Mouse (Mus musculus) stomach, embryonic 15.5 days (tissue): ENCODE measurements around the gene Rela. TPM values are rescaled to one million over a fixed set of nuclear protein-coding genes. Genes with fewer than 3 reads are reported as not detected.

Experiments used
- ATAC-seq: fragments of 200-750 bp; cut with Nextera tagmentation; 2 replicates; pipeline ENCODE4 v1.8.0; 2017; ENCODE audit warnings: low read depth, moderate number of reproducible peaks, moderate TSS enrichment; ENCODE audit not compliant: insufficient read depth, low FRiP score
- H3K27ac ChIP-seq: fragments of 300-500 bp; sonication (generic); 2 replicates; pipeline ENCODE4 v1.5.1; 2015; ENCODE audit warnings: mild to moderate bottlenecking, inconsistent platforms
- H3K27me3 ChIP-seq: fragments of 300-500 bp; sonication (generic); replicated peaks from 2 replicates; pipeline ENCODE4 v1.6.1; 2015; ENCODE audit warnings: inconsistent platforms
- H3K36me3 ChIP-seq: fragments of 300-500 bp; sonication (generic); 2 replicates; pipeline ENCODE4 v1.6.1; 2015; ENCODE audit warnings: inconsistent platforms
- H3K4me1 ChIP-seq: fragments of 300-500 bp; sonication (generic); 2 replicates; pipeline ENCODE4 v1.6.1; 2015; ENCODE audit warnings: inconsistent platforms
- H3K4me2 ChIP-seq: fragments of 300-500 bp; sonication (generic); 2 replicates; pipeline ENCODE4 v1.6.1; 2015; ENCODE audit warnings: mild to moderate bottlenecking, inconsistent platforms
- H3K4me3 ChIP-seq: fragments of 300-500 bp; sonication (generic); replicated peaks from 2 replicates; pipeline ENCODE4 v1.5.1; 2015; ENCODE audit warnings: inconsistent platforms
- H3K9ac ChIP-seq: fragments of 300-500 bp; sonication (generic); 2 replicates; pipeline ENCODE4 v1.6.1; 2015; ENCODE audit warnings: inconsistent platforms
- H3K9me3 ChIP-seq: fragments of 300-500 bp; sonication (generic); 2 replicates; pipeline ENCODE4 v1.6.1; 2016; ENCODE audit warnings: inconsistent platforms
- WGBS: fragments of 180-500 bp; shearing (Covaris S2); methylation state at CpG from one replicate; pipeline ENCODE4 v1.1.7; 2015; 5-methylcytosine and 5-hydroxymethylcytosine counted together
- polyA plus RNA-seq: library from polyadenylated mRNA; unstranded; fragments of >200 nt; fragmentation: Nextera tagmentation; extraction: Ambion mirVana; gene quantifications from 2 replicates; pipeline ENCODE4 v1.2.1, GENCODE M21; 2015

Gene Rela
- polyA plus RNA-seq, 1 experiment from 2014 or later: 43.5 TPM

DNA sequence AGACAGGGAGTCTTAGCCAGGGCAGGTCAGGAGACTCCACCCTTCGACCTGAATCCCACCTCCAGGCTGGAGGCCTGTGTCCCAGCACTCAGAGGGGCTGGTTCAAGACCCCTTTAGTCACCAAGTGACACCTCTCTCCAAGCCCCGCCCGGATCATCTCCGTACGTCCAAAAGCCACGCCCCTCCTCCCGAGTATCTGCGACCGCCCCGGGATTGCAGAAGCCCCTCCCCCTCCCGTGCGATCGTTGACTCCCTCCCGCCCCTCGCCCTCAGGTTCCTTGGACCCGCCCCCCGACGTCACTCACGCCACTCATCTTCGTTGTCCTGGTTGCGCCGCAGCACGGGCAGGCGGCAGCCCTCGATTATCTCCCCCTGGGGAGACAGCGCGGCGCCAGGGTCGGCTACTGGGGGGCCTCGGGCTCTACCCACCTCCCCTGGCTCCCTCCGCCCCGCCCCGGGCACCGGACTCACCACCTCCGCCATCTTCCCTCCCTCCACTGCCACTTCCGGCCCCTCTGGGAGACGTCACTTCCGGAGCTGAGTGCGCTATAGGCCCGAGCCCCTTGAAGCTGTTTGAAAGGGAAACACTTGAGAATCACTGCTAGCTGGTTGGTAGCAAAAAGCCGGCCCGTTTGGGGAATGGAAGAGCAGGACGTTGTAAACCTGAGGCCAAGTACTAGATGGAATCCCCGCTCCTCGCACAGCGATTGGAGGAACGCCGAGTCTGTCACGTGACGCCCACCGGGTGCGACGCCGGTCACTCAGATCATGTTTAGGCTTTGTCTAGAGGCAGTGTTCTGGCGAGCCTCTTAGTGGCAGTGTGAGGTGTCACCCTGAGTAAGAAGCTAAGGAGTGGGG is 27.5 kb upstream of the Rela start, which contains the start of gene Kat5:
Gene Kat5, minus strand, starts transcription at position 691 of the 858 bp plus-strand sequence.
- H3K36me3 ChIP-seq: peaks cover 37% of the 10 kb centered on the region
- WGBS: under 1% methylated on average over 54 of the region's 55 CpGs
- H3K4me1 ChIP-seq: peaks cover 18% of the 10 kb centered on the region
- peak; percentile 89 for ATAC-seq
- peak within 1 kb of the TSS; percentile 82 for H3K4me2 ChIP-seq
- no peaks in the 10 kb centered on the region for H3K9me3 ChIP-seq
- H3K27me3 ChIP-seq: no peaks in the 10 kb centered on the region
- H3K9ac ChIP-seq: peak within 1 kb of the TSS; percentile 84
- H3K4me3 ChIP-seq: peak within 1 kb of the TSS; percentile 79
- peak within 1 kb of the TSS; percentile 98 for H3K27ac ChIP-seq

DNA sequence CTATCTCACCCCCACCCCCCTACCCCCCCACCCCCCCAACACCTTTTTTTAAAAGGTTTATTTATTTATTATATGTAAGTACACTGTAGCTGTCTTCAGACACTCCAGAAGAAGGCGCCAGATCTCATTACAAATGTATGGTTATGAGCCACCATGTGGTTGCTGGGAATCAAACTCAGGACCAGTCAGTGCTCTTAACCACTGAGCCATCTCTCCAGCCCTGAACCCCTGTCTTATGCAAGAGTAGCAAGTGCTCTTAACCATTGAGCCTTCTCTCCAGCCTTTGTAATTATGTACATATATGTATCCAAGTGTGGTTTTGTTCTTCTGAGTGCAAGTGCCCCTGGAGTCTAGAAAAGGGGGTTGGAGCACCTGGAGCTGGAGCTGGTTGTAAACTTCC is 25.3 kb upstream of the Rela start:
- Histone ChIP-seq H3K9ac (no peak overlapping the region), H3K4me1 (peaks cover 18% of the 10 kb centered on the region), H3K36me3 (peaks cover 15% of the 10 kb centered on the region), H3K9me3 (no peaks in the 10 kb centered on the region), H3K27me3 (no peaks in the 10 kb centered on the region), H3K4me2 (no peak overlapping the region), H3K4me3 (no peak overlapping the region), H3K27ac (no peak overlapping the region)
- WGBS: 88% methylated on average over 1 of the region's 1 CpGs
- no peak for ATAC-seq

DNA sequence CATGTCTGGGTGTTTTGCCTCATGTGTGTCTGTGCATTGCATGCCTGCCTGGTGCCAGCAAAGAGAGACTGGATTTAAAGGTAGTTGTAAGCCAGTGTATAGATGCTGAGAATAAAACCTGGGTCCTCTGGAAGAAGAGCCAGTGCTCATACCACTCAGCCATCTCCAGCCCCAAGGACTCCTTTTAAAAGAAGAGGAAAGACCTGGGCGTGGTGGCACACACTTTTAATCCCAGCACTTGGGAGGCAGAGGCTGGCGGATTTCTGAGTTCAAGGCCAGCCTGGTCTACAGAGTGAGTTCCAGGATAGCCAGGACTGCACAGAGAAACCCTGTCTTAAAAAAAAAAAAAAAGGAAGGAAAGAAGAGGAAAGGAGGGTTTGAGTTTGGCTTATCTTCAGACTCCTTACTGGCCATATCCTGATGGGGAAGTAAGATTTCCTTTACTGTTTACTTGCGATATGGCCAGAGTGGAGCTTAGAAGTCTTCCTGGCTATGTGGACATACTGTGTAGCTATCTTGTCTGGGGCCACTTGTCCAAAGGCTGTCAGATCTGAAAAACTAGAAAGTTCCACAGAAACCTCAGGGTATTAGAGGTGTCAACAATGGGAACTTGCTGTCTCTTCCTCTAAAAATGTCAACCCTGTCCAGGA is 24.4 kb upstream of the Rela start:
- H3K27ac ChIP-seq: no peak overlapping the region
- no peaks in the 10 kb centered on the region for H3K27me3 ChIP-seq
- ATAC-seq: no peak
- peaks cover 18% of the 10 kb centered on the region for H3K4me1 ChIP-seq
- no peak overlapping the region for H3K4me3 ChIP-seq
- H3K4me2 ChIP-seq: no peak overlapping the region
- H3K9me3 ChIP-seq: no peaks in the 10 kb centered on the region
- H3K9ac ChIP-seq: no peak overlapping the region
- peaks cover 6% of the 10 kb centered on the region for H3K36me3 ChIP-seq
- 65% methylated on average over 3 of the region's 3 CpGs for WGBS

DNA sequence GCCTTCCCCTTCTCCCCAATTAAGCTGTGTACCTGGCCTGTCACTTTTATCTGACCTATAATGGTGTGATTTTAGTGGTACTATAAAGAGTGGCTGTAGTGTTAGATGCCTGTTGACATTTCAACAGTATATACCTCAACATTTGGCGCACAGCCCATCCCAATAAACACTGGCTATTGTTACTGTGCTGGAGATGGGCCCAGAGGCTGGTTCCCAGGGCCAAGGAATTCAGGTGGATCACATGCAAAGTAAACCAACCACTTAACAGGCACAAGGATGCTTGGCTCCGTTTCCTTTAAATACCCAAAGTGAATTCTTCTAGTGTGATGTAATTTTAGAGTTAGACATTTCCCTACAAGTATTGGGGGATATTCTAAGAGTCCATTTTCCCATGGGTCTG is 22.3 kb upstream of the Rela start:
- Histone ChIP-seq H3K36me3 (no peaks in the 10 kb centered on the region), H3K4me2 (no peak overlapping the region), H3K27me3 (no peaks in the 10 kb centered on the region), H3K4me1 (peaks cover 7% of the 10 kb centered on the region), H3K4me3 (no peak overlapping the region), H3K27ac (no peak overlapping the region), H3K9me3 (no peaks in the 10 kb centered on the region), H3K9ac (no peak overlapping the region)
- no peak for ATAC-seq
- 48% methylated on average over 2 of the region's 2 CpGs for WGBS

DNA sequence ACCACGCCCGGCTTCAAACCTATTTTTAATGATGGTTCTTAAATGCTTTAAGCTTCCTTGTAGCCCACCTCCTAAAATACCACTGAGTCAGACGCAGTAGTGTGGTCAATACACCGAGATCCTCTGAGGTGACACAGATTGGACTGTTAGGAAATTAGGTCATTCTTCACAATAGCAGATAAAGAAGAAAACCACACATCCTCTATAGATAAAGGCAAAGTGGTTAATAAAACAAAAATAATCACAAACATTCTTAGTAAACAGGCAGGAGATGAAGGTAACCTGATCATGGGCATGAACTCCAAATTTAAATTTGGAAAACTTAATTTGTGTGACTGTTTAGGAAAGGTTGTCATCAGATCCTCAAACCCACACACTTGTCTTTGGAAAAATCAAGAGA is 17.3 kb upstream of the Rela start:
- Histone ChIP-seq H3K9me3 (no peaks in the 10 kb centered on the region), H3K27ac (no peak overlapping the region), H3K36me3 (no peaks in the 10 kb centered on the region), H3K27me3 (no peaks in the 10 kb centered on the region), H3K4me1 (no peaks in the 10 kb centered on the region), H3K9ac (no peak overlapping the region), H3K4me3 (no peak overlapping the region), H3K4me2 (no peak overlapping the region)
- ATAC-seq: no peak
- 79% methylated on average over 4 of the region's 4 CpGs for WGBS

DNA sequence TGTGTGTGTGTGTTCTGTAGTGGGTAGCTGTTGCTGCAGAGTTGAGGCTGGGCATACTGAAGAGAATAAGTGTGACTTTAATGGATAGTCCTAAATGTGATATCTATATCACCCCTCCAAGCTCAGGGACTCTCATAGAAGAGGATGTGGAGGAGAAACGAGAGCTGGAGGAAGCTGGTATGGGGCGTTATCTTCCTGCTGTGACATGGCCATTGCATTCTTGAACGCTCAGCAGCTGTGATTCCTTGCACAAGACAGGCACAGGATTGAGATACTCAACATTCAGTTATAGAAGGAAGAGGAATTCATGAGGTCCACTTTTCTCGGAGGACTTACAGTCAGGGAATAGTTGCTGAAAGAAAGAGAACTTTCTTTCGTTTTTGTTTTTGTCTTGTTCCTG is 15.4 kb upstream of the Rela start:
- H3K9me3 ChIP-seq: no peaks in the 10 kb centered on the region
- no peak overlapping the region for H3K4me2 ChIP-seq
- H3K4me3 ChIP-seq: no peak overlapping the region
- no peaks in the 10 kb centered on the region for H3K36me3 ChIP-seq
- H3K27me3 ChIP-seq: no peaks in the 10 kb centered on the region
- H3K4me1 ChIP-seq: no peaks in the 10 kb centered on the region
- no peak for ATAC-seq
- no peak overlapping the region for H3K9ac ChIP-seq
- WGBS: 73% methylated on average over 5 of the region's 5 CpGs
- H3K27ac ChIP-seq: no peak overlapping the region

DNA sequence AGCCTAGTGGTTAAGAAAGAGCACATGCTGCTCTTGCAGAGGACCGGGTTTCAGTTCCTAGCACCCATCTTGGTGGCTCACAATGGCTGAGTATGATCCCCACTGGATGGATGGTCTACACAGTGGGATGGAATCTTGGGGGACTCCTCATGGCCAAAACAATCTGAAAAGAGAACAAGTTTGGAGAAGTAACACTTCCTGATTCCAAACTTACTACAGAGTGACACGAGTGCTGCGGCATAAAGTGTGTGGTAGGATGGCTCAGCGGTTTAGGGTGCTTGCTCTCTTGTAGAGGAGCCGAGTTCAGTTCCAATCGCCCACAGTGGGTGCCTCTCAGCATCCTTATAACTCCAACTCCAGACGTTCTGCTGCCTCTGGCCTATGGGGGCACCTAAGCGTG is 12.0 kb upstream of the Rela start:
- H3K36me3 ChIP-seq: no peaks in the 10 kb centered on the region
- H3K9ac ChIP-seq: no peak overlapping the region
- ATAC-seq: no peak
- 87% methylated on average over 8 of the region's 8 CpGs for WGBS
- H3K4me1 ChIP-seq: no peaks in the 10 kb centered on the region
- no peak overlapping the region for H3K4me3 ChIP-seq
- no peaks in the 10 kb centered on the region for H3K9me3 ChIP-seq
- no peak overlapping the region for H3K27ac ChIP-seq
- H3K27me3 ChIP-seq: no peaks in the 10 kb centered on the region
- no peak overlapping the region for H3K4me2 ChIP-seq

DNA sequence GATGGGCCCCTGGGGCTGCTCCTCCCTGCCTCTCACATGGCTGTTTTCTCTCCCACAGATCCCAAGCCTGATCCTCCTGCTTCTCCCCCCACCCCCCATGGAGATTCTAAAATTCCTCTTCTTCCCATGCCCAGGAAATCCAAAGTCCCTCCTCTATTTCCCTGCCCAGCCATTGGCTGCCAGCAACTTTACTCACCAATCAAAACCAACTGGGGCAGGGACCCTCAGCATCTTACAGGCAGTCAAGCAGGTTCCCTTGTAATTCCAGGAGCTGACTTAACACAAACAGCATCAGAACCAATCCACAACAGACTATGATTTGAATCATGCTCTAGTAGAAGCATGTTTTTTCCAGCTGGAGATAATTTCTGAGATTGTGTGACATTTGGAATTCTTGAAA is 7.4 kb upstream of the Rela start:
- Histone ChIP-seq H3K4me3 (no peak overlapping the region), H3K36me3 (no peaks in the 10 kb centered on the region), H3K27ac (no peak overlapping the region), H3K27me3 (no peaks in the 10 kb centered on the region), H3K9ac (no peak overlapping the region), H3K9me3 (no peaks in the 10 kb centered on the region), H3K4me2 (no peak overlapping the region), H3K4me1 (no peaks in the 10 kb centered on the region)
- ATAC-seq: no peak

DNA sequence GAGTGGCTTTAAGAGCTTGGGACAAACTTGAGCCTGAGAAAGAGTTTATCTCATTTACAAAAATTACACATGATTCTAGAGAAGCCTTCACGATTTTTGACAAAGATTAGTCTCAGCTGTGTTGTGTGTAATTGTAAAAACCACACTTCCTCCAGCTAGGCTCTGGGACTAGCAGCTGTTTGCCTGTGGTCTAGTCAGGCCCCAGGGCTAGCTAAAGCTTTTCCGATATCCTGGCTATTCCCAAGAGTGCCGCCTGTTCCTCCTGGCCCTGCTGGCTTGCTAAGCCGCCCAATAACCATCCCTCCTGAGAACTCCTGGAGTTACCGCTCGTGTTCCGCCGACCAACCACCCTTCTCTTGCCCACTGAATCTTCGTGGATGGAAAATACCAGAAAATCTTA is 5.2 kb upstream of the Rela start:
- Histone ChIP-seq H3K9ac (no peak overlapping the region), H3K36me3 (no peaks in the 10 kb centered on the region), H3K9me3 (no peaks in the 10 kb centered on the region), H3K27me3 (no peaks in the 10 kb centered on the region), H3K4me2 (no peak overlapping the region), H3K4me3 (no peak overlapping the region), H3K27ac (no peak overlapping the region), H3K4me1 (peaks cover 8% of the 10 kb centered on the region)
- ATAC-seq: no peak
- WGBS: 77% methylated on average over 9 of the region's 9 CpGs

DNA sequence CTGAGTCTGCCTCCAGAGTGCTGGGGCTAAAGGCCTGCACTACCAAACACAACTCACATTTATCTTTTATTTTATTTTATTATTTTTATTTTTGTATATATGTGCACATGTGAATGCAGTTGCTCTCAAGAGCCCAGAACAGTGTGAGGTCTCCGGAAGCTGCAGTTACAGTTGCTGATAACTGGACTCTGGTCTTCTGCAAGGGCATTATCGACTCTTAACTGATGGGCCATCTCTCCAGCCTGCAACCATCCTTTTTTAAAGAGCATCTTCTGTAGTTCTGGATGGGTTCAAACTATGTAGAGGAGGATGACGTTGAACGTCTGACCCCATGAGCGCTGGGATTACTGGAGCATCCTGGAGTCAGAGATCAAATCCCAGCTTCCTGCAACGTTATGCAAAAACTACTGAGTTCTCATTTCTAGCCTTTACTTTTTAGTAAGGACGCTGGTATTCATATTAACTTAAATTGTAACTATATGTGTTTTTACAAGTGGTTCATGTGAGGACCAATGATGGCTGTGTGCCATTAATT is 1.2 kb upstream of the Rela start:
- no peaks in the 10 kb centered on the region for H3K27me3 ChIP-seq
- H3K36me3 ChIP-seq: peaks cover 9% of the 10 kb centered on the region
- H3K27ac ChIP-seq: 0 out of 2 replicates have a peak overlapping the region, but pooled peaks have one; percentile 92
- peak overlapping the region; percentile 82; the same call in 1 of the 2 replicates for H3K4me2 ChIP-seq
- ATAC-seq: no peak
- H3K9me3 ChIP-seq: no peaks in the 10 kb centered on the region
- 74% methylated on average over 7 of the region's 7 CpGs for WGBS
- peak overlapping the region; percentile 86; the same call in 1 of the 2 replicates for H3K4me3 ChIP-seq
- peaks cover 19% of the 10 kb centered on the region for H3K4me1 ChIP-seq
- H3K9ac ChIP-seq: no peak overlapping the region

DNA sequence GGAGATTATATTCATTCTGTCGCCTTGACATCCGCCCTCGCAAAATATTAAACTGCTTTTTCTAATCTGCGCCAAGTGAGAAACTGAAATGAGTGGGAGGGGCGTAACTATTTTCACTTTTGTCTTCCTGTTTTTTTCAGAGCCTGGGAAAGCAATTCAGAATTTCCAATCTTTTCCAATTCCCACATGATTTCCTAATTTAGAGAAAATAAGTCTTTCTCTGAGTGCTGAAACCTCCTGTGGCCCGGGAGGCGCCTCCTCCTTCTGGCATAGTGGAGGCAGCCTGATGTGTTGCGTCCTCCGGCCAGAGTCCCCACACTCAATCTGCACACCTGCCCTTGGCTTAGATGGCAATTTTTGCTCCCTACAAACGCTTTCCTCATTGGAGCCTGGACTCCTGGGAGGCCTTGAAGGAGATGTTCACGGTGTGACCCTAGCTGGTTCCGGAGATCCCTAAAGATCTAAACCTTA is 677 bp upstream of the Rela start:
- Histone ChIP-seq H3K9me3 (no peaks in the 10 kb centered on the region), H3K27me3 (no peaks in the 10 kb centered on the region), H3K4me3 (peak overlapping the region; percentile 86), H3K4me2 (peak overlapping the region; percentile 82), H3K36me3 (peaks cover 14% of the 10 kb centered on the region), H3K9ac (peak overlapping the region; percentile 86; the same call in 1 of the 2 replicates), H3K27ac (peak overlapping the region; percentile 92), H3K4me1 (peaks cover 19% of the 10 kb centered on the region)
- 28% methylated on average over 12 of the region's 12 CpGs for WGBS
- ATAC-seq: no peak; the same call in 1 of the 2 replicates

DNA sequence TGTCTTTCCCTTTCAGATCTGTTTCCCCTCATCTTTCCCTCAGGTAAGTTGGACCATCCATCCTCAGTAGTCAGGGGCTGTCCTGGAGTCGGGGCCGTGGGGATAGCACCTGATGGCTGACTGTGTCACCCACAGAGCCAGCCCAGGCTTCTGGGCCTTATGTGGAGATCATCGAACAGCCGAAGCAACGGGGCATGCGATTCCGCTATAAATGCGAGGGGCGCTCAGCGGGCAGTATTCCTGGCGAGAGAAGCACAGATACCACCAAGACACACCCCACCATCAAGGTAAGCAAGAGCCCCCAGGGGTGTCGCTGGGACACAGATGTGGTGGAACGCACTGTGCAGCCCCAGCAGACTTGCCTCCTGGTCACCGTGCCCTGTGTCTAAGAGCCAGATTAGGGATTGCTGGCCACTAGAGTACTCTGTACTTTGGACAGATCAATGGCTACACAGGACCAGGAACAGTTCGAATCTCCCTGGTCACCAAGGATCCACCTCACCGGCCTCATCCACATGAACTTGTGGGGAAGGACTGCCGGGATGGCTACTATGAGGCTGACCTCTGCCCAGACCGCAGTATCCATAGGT is 1.2 kb downstream of the Rela start:
- Histone ChIP-seq H3K9ac (peak overlapping the region; percentile 86), H3K4me1 (peaks cover 19% of the 10 kb centered on the region), H3K36me3 (peaks cover 30% of the 10 kb centered on the region), H3K27me3 (no peaks in the 10 kb centered on the region), H3K27ac (no peak overlapping the region), H3K4me2 (peak overlapping the region; percentile 82), H3K9me3 (no peaks in the 10 kb centered on the region), H3K4me3 (peak overlapping the region; percentile 86)
- ATAC-seq: no peak
- 90% methylated on average over 18 of the region's 18 CpGs for WGBS
